Mouse (Mus musculus) cerebellum, adult 11 months (tissue): ENCODE measurements around the gene Sall1.
A peak's percentile ranks its signal among the peaks of the same experiment; 100 is the strongest.

Experiments used
- DNase-seq: peaks from one replicate; pipeline ENCODE4 v3.0.0; 2022

Gene Sall1

DNA sequence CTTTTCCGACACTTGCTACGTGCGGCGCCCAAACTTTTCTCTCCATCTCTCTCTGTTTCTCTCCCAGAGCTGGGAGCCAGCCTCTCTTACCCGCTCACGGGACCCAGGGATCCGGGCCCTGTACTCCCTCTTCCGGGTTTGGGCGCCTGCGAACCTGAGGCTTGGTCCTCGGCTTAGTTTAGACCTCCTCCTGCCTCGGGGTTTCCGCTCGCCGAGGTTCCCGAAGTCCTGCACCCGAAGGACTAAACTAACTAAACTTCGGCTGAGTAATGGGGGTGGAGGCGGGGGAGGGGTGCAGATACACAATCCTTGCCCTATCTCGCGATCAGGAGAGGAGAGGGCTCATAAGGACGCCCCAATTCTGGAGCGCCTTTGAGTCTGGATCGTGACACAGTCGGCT lies at the start of gene Sall1:
Gene Sall1, minus strand, starts transcription at position 223 of the 400 bp plus-strand sequence.
- no peak for DNase-seq

- no peak for DNase-seq
Measured at GRCm38 (mm10) chr8:89089916-89090315, 46.0 kb upstream of the Sall1 start.

DNA sequence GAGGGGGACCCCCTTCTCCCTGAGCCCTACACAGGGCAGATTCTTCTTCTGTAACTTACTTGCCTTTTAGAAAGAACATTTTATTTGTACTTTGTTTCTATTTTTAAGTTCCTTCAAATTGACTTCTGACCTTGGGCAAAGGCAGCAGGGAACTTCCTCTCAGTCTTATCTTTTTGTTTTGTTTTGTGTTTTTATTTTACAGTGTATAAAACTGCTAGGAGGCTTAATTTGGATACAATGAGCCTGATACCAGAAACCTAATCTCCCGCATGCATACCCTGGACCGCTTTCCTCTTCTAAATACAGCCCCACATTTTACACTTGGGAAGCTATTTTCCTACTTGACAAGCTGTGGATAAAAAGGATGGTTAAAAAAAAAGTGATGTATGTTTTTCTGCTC lies 35.2 kb upstream of the Sall1 start:
- no peak for DNase-seq

- no peak for DNase-seq
Measured at GRCm38 (mm10) chr8:89072968-89073382, 29.0 kb upstream of the Sall1 start.

DNA sequence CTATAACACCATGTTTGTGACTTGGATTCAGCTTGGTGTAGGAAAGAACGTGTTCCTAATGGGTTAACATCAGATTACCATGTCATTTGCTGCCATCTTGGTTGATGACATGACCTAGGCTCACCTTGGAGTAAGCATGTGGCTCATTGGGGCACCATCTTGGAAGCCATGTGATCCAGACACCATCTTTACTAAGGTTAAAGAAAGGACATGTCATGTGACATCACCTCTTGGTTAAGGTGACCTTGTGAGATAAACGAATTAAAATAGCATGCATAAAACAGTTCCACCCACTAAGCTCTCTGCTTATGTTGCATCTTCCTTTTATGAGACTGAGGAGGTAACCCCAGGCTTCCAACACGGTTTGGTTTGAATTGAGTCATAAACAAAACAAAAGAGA lies 23.5 kb upstream of the Sall1 start:
- DNase-seq: no peak

DNA sequence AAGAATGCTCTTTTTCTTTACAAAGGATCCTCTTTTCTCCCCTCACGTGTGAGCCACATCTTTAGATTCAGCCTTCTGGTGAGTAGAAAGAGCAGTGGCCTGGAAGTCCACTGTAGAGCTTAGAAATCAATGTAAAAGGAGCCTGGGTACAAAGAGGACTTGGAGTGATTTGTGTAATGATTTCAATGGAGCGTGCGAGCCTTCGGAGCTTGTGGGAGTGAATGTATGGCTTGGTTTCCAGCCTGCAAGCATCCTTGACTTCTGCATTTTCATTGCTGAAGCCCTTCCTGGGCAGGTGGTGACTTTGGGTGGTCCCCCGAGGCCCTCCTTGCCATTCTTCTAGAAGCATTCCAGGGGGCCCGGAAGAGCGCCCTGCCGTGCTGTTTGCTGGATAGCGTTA lies 20.1 kb upstream of the Sall1 start:
- DNase-seq: no peak

DNA sequence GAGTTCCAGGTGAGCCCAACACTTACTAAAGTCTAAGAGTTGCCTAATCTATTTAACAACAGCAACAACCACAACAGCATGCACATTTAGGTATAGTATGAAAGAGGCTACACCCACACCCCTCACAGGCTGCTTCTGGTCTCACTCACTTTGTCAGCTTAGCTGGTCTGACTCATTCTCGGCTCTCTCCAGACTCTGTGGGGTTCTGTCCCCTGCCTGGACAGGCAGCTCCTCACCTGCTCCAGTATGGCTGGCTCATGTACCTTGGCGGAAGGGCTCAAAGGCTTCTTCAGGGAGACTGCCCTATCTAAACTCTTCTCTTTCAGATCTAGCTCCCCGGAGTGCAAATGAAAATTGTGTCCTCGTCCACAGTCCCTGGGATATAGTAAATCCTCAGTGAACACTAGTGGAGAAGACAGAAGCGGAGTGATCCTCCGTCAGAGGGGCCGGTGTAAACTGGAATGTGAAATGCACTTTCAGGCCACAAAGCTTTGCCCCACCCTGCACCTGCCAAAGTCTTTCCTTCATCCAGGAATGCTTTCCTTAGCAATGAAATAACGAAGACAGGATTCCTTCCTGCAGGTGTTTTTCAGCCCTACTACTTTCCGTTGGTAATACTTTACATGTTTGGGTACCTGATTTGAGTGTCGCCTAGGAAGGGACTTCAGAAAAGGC lies 19.5 kb upstream of the Sall1 start:
- DNase-seq: no peak

- no peak for DNase-seq
Measured at GRCm38 (mm10) chr8:89060717-89061116, 16.8 kb upstream of the Sall1 start.

GRCm38 (mm10) chr8:89059507-89059906 lies 15.5 kb upstream of the Sall1 start:
- DNase-seq: no peak

- DNase-seq: no peak
Measured at GRCm38 (mm10) chr8:89052880-89053279, 8.9 kb upstream of the Sall1 start.

GRCm38 (mm10) chr8:89046639-89047348 lies 2.8 kb upstream of the Sall1 start:
- DNase-seq: no peak

DNA sequence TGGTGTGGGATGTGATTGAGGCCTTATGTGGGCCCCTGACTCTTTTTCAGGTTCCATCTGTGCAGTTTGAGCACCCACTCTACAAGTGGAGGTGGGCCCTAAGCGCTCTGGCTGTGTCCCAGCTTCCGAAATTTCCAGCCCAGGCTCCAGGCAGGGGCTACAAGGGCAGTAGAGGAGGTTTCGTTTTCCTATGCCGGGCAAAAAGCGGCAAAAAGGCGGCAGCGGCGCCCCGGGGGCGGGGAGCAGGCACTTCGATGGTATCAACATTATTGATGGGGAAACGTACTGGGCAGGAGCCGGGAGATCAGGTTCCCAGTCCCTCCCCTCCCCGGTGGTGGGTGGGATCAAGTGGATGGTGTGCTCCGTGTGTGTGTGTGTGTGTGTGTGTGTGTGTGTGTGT lies 2.3 kb upstream of the Sall1 start:
- no peak for DNase-seq

DNA sequence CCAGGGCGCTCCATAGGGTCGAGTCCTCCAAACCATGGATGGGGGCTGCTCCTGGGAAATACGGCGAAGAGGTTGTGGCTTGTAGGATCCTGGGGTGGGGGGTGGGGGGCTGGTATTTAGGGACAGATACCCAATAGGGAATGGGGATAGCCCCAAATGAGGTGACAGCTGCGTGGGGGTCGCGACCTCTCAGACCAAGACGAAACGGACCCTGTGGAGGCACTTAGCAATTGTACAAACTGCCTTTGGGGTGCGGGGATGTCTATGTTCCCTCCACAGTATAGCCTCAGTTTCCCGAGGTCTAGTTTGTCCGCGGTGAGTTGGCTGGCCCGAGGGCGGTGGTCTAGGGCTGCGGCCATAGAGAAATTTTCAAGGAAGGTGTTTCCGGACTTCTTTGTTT lies 1.8 kb upstream of the Sall1 start:
- DNase-seq: no peak

- DNase-seq: no peak
Measured at GRCm38 (mm10) chr8:89045218-89045601, 1.2 kb upstream of the Sall1 start.

- DNase-seq: no peak
Measured at GRCm38 (mm10) chr8:89044511-89045217, 702 bp upstream of the Sall1 start.

DNA sequence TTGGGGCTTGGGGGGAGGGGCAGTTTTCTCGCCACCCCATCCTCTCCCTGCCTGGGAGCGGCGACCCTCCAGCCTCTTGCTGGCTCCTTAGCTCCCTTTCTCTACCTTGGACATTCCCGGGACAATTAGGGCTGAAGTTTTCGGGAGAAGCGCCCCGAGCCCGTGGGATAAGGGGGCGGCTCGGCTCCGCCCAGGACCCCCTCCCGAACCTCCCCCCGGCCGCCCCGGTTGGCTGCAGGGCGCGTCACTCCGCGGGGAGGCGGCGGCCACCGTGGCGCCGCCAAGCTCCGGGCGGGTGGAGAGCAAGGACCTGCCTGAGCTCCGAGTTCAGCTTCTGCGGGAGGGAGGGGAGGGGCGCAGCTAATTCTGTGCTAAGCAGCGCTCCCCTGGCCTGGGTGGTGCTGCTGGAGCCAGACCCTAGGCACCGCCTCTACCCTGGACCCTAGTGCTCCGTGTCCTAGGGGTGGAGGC lies 556 bp downstream of the Sall1 start:
- peak; percentile 11 for DNase-seq

GRCm38 (mm10) chr8:89042560-89043370 lies 1.2 kb downstream of the Sall1 start:
- peak; percentile 13 for DNase-seq

- DNase-seq: no peak
Measured at GRCm38 (mm10) chr8:89042118-89042460, 1.9 kb downstream of the Sall1 start.

DNA sequence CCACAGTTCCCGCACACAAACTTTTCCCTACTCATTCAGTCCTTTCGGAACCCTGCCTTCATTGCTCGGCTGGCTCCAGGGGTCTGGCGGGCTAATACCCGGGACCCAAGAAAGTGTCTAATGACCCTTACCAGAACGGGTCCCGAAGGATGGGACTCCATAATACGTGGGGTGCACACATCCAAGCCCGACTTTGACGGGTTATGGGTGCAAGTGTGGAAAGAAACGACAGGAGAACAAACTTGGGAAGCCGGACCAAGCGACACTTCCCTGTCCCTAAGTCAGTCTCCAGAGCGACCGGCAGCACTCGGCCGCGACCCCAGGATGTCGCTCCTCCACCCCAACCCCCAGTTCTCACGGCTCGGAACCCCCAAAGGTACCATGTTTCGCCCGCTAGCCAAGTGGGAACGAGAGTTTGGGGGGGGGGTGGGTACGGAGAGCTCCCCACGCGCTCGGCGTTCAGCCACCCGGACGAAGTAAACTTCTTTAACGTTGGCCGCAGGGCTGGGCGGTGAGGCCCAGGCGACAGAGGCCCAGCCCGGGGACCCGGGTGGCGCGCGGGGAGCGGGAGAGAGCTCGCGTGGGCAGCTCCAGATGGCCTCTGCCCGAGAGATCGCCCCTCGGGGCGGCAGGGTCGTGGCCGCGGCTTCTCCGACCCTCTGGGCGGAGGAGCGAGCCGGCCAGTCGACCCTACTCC lies 2.4 kb downstream of the Sall1 start:
- no peak for DNase-seq

DNA sequence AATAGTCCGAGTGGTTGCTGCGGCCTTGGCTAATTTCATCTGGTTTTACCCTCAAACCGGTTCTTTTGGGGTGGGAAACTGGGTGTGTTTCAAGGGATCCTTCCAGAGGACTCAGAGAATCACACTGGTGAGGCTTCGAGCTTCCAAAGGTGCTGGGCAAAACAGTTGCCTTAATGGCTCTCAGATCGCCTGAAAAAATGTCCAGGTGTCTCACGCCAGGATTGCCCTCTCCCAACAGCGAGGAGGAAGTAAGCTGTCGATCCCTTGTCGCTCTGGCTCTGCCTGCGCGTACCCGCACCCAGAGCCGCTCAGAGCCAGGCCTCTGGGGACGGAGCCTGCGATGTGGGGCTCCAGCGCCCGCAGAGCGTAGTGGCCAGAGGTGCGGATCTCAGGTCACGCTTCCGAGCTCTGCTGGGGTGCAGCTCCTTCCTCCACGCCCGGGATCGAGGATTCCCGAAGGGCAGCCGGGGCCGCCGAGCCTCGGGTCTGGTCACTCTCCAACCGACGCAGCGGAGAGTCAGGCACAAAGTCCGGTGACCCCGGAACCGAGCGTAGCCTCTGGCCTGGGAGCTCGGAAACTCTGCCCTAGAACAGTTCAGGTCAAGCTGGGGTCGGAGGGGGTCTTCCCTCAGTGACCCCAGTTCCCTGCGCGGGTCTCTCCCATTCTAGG lies 3.1 kb downstream of the Sall1 start:
- DNase-seq: no peak

GRCm38 (mm10) chr8:89039890-89040289 lies 4.1 kb downstream of the Sall1 start:
- DNase-seq: no peak

DNA sequence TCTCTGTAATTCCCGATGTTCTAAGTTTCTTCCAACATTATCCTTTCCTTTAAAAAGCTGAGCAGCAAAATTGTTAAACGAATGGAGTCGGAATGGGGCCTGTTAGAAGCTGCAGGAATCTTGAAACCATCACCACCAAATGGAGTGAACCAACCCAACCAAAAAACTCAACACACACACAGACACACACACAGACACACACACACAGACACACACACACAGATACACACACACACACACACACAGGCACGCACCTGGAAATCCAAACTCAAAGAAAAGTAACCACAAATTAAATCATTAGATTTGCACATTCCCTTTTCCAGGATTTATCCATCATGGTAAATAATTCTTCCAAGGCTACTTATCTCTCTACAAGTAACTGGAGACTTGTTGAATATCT lies 5.0 kb downstream of the Sall1 start:
- no peak for DNase-seq
